Mouse (Mus musculus): ENCODE results near the gene Sppl3. TPM values are rescaled to one million over a fixed set of nuclear protein-coding genes. Genes with fewer than 3 reads are reported as not detected.

Gene Sppl3
- polyA plus RNA-seq, 1 experiment from 2014 or later, result 21.0 TPM

DNA sequence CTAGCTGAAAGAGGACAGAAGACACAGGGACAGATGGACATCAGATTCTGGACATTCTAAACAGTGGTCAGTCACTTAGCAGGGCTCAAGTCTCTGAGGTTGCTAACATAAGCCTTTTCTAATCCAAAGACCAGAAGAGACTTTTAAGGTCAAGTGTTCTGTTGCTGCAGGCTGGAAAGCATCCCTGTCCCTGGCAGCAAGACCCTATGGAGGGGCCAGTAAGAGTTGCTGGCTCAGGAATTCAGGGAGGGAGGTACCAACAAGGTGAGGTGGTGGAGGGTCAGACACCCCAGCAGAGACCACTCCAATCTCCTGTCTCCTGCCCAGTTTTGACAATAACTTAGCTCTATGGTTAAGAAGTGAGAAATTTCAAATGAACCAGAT, 135.8 kb downstream of the Sppl3 start:
- no peaks in the 10 kb centered on the region for H3K4me1 ChIP-seq (replicated peaks; ENCODE audit: control insufficient read depth, insufficient read depth, low read length)
- H3K4me3 ChIP-seq (ENCODE audit: low read depth, low read length), result no peak overlapping the region
- H3K9me3 ChIP-seq (ENCODE audit: control insufficient read depth, low read length), result no peaks in the 10 kb centered on the region
- no peak overlapping the region for H3K9ac ChIP-seq (ENCODE audit: low read depth, low read length)
- DNase-seq (ENCODE audit: low spot score), result no peak
- no peak overlapping the region for H3K4me2 ChIP-seq (replicated peaks; ENCODE audit: low read depth, low read length)
- no peak overlapping the region for H3K27ac ChIP-seq (ENCODE audit: low read depth, low read length)
- peaks cover 18% of the 10 kb centered on the region for H3K36me3 ChIP-seq (ENCODE audit: control insufficient read depth, insufficient read depth, low read length)
- H3K27me3 ChIP-seq (ENCODE audit: control insufficient read depth, insufficient read depth, low read length), result no peaks in the 10 kb centered on the region
- ATAC-seq (ENCODE audit: low FRiP score), result no peak

DNA sequence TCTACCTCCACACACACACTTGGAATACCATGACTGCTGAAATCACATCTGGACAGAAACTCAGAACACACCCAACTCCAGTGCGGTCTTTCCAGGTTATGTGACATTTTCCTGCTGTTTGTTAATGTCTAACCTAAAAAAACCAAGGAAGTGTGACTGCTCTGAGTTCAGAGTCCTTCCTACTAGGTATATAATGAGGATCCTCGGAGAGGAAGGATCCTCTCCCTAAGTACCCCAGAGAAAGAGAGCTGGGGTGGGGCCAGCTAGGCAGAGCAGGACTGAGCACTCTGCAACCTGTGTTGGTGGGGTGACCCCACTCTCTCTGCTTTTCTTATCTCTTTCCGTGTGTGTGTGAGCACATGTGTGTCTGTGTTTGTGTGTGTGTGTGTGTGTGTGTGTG, 136.5 kb downstream of the Sppl3 start:
- no peak for ATAC-seq (ENCODE audit: low FRiP score)
- Histone ChIP-seq H3K4me1 (replicated peaks; ENCODE audit: control insufficient read depth, insufficient read depth, low read length) (no peaks in the 10 kb centered on the region), H3K27ac (ENCODE audit: low read depth, low read length) (no peak overlapping the region), H3K36me3 (ENCODE audit: control insufficient read depth, insufficient read depth, low read length) (peaks cover 18% of the 10 kb centered on the region), H3K9ac (ENCODE audit: low read depth, low read length) (no peak overlapping the region), H3K4me3 (ENCODE audit: low read depth, low read length) (no peak overlapping the region), H3K9me3 (ENCODE audit: control insufficient read depth, low read length) (no peaks in the 10 kb centered on the region), H3K4me2 (replicated peaks; ENCODE audit: low read depth, low read length) (no peak overlapping the region), H3K27me3 (ENCODE audit: control insufficient read depth, insufficient read depth, low read length) (no peaks in the 10 kb centered on the region)
- WGBS, result 87% methylated on average over 3 of the region's 3 CpGs
- DNase-seq (ENCODE audit: low spot score), result no peak

DNA sequence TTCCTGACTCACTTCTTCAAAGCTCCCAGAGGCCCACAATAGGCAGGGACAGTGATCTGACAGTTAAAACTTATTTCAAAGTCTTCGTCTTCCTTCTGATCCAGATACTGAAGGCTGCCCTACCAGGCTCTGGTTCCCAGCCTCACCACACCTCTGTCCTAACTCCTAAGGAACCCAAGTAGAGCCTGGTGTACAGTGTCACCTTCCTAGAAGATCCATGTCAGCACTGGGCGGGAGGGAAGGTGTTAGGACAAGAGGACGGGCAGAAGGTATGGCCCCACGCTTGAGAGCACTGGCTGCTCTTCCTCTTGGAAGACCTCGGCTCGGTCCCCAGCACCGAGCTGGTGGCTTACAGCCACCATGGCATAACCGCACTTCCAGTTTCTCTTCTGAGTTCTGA, 137.4 kb downstream of the Sppl3 start:
- H3K4me2 ChIP-seq (replicated peaks; ENCODE audit: low read depth, low read length), result no peak overlapping the region
- no peak for ATAC-seq (ENCODE audit: low FRiP score)
- DNase-seq (ENCODE audit: low spot score), result no peak
- no peak overlapping the region for H3K4me3 ChIP-seq (ENCODE audit: low read depth, low read length)
- H3K4me1 ChIP-seq (replicated peaks; ENCODE audit: control insufficient read depth, insufficient read depth, low read length), result no peaks in the 10 kb centered on the region
- 91% methylated on average over 8 of the region's 8 CpGs for WGBS
- H3K9ac ChIP-seq (ENCODE audit: low read depth, low read length), result no peak overlapping the region
- no peak overlapping the region for H3K27ac ChIP-seq (ENCODE audit: low read depth, low read length)
- peaks cover 18% of the 10 kb centered on the region for H3K36me3 ChIP-seq (ENCODE audit: control insufficient read depth, insufficient read depth, low read length)
- H3K9me3 ChIP-seq (ENCODE audit: control insufficient read depth, low read length), result no peaks in the 10 kb centered on the region
- H3K27me3 ChIP-seq (ENCODE audit: control insufficient read depth, insufficient read depth, low read length), result no peaks in the 10 kb centered on the region

Other genes with a start within 250 kb of the Sppl3 start
- gene Ankrd13a, start 236.5 kb upstream of the Sppl3 start, polyA plus RNA-seq (2014; fragmentation: Nextera tagmentation; extraction: Ambion mirVana), result 71.0 and 71.7 TPM in 2 replicates
- gene Git2, start 235.6 kb upstream of the Sppl3 start, polyA plus RNA-seq (2014; fragmentation: Nextera tagmentation; extraction: Ambion mirVana), result 36.3 and 42.2 TPM in 2 replicates
- 163 and 167 TPM in 2 replicates for gene 1500011B03Rik, start 187.7 kb upstream of the Sppl3 start, polyA plus RNA-seq (2014; fragmentation: Nextera tagmentation; extraction: Ambion mirVana)
- gene 4930519G04Rik, start 157.5 kb upstream of the Sppl3 start, polyA plus RNA-seq (2014; fragmentation: Nextera tagmentation; extraction: Ambion mirVana), result not detected in 2 replicates
- 0.40 and 0.69 TPM in 2 replicates for gene Gm9936, start 152.5 kb upstream of the Sppl3 start, polyA plus RNA-seq (2014; fragmentation: Nextera tagmentation; extraction: Ambion mirVana)
- 0.92 and 1.5 TPM in 2 replicates for gene Oasl2, start 114.2 kb upstream of the Sppl3 start, polyA plus RNA-seq (2014; fragmentation: Nextera tagmentation; extraction: Ambion mirVana)
- gene Oasl1, start 87.9 kb upstream of the Sppl3 start, polyA plus RNA-seq (2014; fragmentation: Nextera tagmentation; extraction: Ambion mirVana), result 0.25 and 0.39 TPM in 2 replicates
- gene 2210016L21Rik, start 69.0 kb upstream of the Sppl3 start, polyA plus RNA-seq (2014; fragmentation: Nextera tagmentation; extraction: Ambion mirVana), result 48.1 and 57.4 TPM in 2 replicates
- gene Hnf1a, start 40.0 kb upstream of the Sppl3 start, polyA plus RNA-seq (2014; fragmentation: Nextera tagmentation; extraction: Ambion mirVana), result 0.04 TPM in 1 of 2 replicates, not detected in the other
- 24.9 and 34.4 TPM in 2 replicates for gene Gm10401, start 87.2 kb downstream of the Sppl3 start, polyA plus RNA-seq (2014; fragmentation: Nextera tagmentation; extraction: Ambion mirVana)
- gene Acads, start 108.2 kb downstream of the Sppl3 start, polyA plus RNA-seq (2014; fragmentation: Nextera tagmentation; extraction: Ambion mirVana), result 22.9 and 30.8 TPM in 2 replicates
- gene Unc119b, start 123.8 kb downstream of the Sppl3 start, polyA plus RNA-seq (2014; fragmentation: Nextera tagmentation; extraction: Ambion mirVana), result 46.8 and 57.2 TPM in 2 replicates
- 41.2 and 44.1 TPM in 2 replicates for gene Mlec, start 147.0 kb downstream of the Sppl3 start, polyA plus RNA-seq (2014; fragmentation: Nextera tagmentation; extraction: Ambion mirVana)
- 5.0 and 7.6 TPM in 2 replicates for gene Cabp1, start 183.2 kb downstream of the Sppl3 start, polyA plus RNA-seq (2014; fragmentation: Nextera tagmentation; extraction: Ambion mirVana)
- gene Pop5, start 224.7 kb downstream of the Sppl3 start, polyA plus RNA-seq (2014; fragmentation: Nextera tagmentation; extraction: Ambion mirVana), result 104 and 106 TPM in 2 replicates